Mouse (Mus musculus) cortical plate, adult 2 months (tissue): ENCODE data around the gene Anapc16. TPM values are rescaled to one million over a fixed set of nuclear protein-coding genes. Genes with fewer than 3 reads are reported as not detected.

ENCODE experiments used
- H3K27ac ChIP-seq: fragments of 200-500 bp; 2 replicates; pipeline ENCODE4 v1.5.1; 2012; ENCODE audit warnings: low read length, control low read depth, inconsistent platforms; ENCODE audit not compliant: insufficient read depth
- H3K4me1 ChIP-seq: fragments of 200-500 bp; 2 replicates; pipeline ENCODE4 v1.6.1; 2011; ENCODE audit warnings: low read length; ENCODE audit not compliant: control insufficient read depth, insufficient read depth
- H3K4me3 ChIP-seq: fragments of 200-500 bp; 2 replicates; pipeline ENCODE4 v1.5.1; 2011; ENCODE audit warnings: mild to moderate bottlenecking, low read length, control low read depth; ENCODE audit not compliant: insufficient read depth
- CTCF ChIP-seq: fragments of 200-500 bp; IDR thresholded peaks from 2 replicates; pipeline ENCODE4 v1.5.1; 2011; ENCODE audit warnings: mild to moderate bottlenecking, control low read depth, low read length; ENCODE audit not compliant: insufficient read depth; ENCODE audit errors: extremely low read depth
- POLR2A ChIP-seq: fragments of 200-500 bp; IDR thresholded peaks from 2 replicates; pipeline ENCODE4 v1.6.1; 2011; ENCODE audit warnings: mild to moderate bottlenecking, low read length, control low read depth; ENCODE audit not compliant: insufficient read depth; ENCODE audit errors: extremely low read depth
- polyA plus RNA-seq: library from polyadenylated mRNA; depleted of rRNA; stranded (reverse); fragments of >200 nt; gene quantifications from 2 replicates; pipeline ENCODE4 v1.2.3, GENCODE M21; 2012

Gene Anapc16
- polyA plus RNA-seq, 1 experiment, result 96.3 TPM

GRCm38 (mm10) chr10:59988036-59988435, 14.9 kb downstream of the Anapc16 start:
- TF ChIP-seq CTCF (no peak), POLR2A (no peak)
- Histone ChIP-seq H3K4me1 (no peaks in the 10 kb centered on the region), H3K27ac (no peak overlapping the region), H3K4me3 (no peak overlapping the region)

GRCm38 (mm10) chr10:59982379-59982873, 20.5 kb downstream of the Anapc16 start:
- H3K4me1 ChIP-seq, result peaks cover 14% of the 10 kb centered on the region
- no peak overlapping the region for H3K4me3 ChIP-seq
- H3K27ac ChIP-seq, result no peak overlapping the region
- TF ChIP-seq CTCF (no peak), POLR2A (no peak)

DNA sequence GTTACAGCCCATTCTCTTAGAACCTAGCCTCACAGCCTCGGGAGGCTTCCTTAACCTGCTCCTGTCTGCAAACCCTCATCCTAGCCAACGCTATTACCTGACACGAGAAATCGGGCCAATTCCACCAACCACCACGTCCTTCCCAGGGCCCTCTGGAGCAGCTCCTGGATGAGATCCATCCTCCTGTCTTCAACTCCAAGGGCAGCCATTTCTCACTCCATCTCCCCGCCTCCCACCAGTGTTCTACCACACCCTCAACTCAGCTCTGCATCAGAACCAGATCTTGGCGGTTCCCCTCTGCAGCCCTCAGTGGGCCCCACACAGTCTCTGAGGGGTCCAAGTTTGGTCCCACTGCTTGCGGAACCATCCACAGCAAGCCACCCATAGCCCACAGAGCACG, 21.1 kb downstream of the Anapc16 start:
- TF ChIP-seq POLR2A (no peak), CTCF (no peak)
- H3K4me3 ChIP-seq, result no peak overlapping the region
- H3K4me1 ChIP-seq, result peaks cover 14% of the 10 kb centered on the region
- no peak overlapping the region for H3K27ac ChIP-seq

DNA sequence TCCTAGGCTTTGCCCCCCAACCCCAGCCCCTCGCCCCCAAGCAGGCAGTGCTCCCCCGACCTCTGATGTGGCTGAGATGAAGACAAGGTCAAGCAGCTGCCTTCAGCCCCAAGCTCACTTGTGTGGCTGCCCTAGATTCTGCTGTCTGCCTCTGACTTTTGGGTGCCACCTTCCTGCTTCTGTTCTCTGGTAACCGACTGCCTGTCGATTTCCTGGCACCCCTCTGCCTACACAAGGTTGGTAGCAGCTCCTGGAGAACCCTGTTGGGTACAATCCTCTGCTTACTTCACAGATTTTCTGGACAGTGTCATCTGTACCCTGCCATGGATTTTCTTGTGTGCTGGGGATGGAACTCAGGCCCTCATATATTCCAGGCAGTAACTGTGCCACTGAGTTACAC, 21.6 kb downstream of the Anapc16 start:
- Histone ChIP-seq H3K4me1 (peaks cover 14% of the 10 kb centered on the region), H3K4me3 (no peak overlapping the region), H3K27ac (no peak overlapping the region)
- TF ChIP-seq CTCF (no peak), POLR2A (no peak)

DNA sequence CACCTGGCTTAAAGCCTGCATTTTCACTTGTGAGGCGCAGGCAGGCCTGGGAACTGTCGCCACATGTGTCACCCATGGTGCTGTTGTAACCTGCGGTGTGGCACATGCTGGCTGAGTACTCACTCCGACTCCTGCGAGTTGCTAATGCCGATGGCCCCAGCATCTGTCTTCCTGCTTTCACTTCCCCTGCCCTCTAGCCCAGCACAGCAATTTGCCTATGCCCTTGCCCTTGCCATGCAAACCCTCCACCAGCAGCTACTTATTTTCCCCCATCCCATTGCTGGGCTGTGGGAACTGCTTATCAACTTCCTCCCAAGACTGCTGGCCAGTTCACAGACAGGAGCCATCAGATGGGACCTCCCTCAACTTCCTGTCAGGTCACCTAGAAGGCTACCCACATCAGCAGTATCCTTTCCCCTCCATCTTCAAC, 22.1 kb downstream of the Anapc16 start:
- Histone ChIP-seq H3K4me3 (no peak overlapping the region), H3K4me1 (peaks cover 14% of the 10 kb centered on the region), H3K27ac (peak overlapping the region; percentile 9; the same call in 1 of the 2 replicates)
- no peak for TF ChIP-seq POLR2A
- no peak for TF ChIP-seq CTCF

DNA sequence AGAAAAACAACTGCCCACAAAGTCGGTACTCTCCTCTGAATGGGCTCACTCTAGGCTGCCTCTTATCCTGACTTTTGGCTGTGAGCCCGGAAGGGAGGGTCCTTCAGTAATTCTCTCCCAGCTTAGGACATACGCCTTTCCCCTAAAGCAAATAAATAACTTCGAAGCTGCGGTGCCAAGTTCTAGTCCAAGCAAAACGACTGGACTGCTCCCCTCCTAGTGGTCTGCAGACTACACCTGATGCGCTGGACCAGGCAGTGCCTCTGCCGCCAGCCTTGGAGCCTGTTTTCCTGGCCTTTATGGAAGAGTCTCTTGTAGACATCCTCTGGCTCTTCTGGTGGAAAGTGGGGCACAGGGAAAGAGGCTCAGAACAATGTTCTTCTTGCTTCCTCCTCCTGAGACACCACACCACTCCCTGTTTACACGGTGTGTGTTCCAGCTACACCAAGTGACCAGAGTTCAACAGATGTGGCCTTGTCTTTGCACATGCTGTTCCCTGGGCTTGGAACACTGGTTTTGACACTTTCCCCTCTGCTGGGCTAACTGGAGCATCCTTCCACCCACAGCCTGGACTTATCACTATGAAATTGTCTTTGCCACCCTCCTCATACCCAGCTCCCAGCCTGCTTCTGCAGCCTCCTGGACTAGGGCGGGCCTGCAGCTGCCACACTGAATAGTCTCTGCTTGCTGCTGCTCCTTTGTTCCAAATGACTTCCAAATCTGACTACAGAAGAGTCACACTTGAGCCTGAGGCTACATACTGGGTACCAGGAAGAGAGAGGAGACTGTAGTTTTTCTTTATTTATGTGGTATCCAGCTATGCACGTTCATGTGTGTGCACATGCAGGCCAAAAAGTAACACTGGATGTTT, 23.8 kb downstream of the Anapc16 start:
- Histone ChIP-seq H3K4me3 (no peak overlapping the region), H3K27ac (peak overlapping the region; percentile 69)
- no peak for TF ChIP-seq CTCF
- no peak for TF ChIP-seq POLR2A

DNA sequence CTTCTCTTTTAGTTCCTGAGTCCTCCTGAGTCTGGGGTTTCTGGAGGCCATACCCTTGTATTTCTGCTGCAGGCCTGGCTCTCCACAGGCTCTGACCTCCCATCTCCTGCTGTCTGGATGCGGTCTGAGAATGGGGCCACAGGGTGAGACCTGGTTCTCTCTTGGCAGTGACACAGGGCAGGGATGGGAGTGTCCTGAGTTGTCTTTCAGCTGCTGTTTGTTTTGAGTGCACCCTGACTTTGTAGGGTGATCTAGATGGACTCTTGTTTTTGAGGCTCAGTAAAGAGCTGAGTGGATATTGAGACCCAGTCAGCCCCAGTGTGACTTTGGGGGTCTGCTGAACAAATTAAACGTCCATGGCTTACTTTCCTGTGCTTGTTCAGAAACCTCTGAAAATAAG, 24.5 kb downstream of the Anapc16 start:
- Histone ChIP-seq H3K27ac (peak overlapping the region; percentile 69), H3K4me1 (peaks cover 17% of the 10 kb centered on the region)

More for the DNA sequence above, 23.8 kb downstream of the Anapc16 start:
- H3K4me1 ChIP-seq, result peaks cover 15% of the 10 kb centered on the region

DNA sequence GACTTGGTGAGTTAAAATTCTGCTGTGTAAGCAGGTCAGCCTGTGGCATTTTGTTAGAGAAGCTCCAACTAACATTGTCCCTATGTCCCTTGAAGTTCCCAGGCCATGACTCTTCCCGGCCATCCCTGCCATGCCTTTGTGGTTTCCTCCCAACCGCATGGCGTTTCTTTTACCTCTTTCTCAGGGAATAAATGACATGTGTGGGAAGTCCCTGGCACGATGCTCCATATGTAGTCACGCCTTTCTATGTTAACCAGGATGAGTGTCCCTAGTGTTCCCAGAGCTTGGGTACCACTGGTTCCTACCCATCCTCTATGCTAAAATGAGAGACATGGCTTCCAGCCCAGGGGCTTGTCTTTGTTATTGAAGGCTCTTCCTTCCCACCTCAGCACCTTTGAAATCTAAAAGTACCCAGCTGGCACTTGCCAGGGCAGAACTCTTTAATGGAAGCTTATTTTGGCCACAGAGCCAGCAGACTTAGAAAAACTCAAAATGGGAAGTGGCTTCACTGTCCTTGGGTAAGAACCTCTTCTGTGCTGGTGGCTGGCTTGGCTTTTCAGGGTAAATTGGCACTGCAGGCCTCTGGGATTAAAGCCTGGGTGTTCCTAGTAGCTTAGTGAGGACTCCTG, 25.1 kb downstream of the Anapc16 start:
- no peak for TF ChIP-seq POLR2A
- H3K4me1 ChIP-seq, result peaks cover 17% of the 10 kb centered on the region
- no peak overlapping the region for H3K4me3 ChIP-seq
- peak overlapping the region; percentile 69 for H3K27ac ChIP-seq

More for the DNA sequence above, 24.5 kb downstream of the Anapc16 start:
- H3K4me3 ChIP-seq, result no peak overlapping the region
- TF ChIP-seq CTCF, result no peak
- no peak for TF ChIP-seq POLR2A

DNA sequence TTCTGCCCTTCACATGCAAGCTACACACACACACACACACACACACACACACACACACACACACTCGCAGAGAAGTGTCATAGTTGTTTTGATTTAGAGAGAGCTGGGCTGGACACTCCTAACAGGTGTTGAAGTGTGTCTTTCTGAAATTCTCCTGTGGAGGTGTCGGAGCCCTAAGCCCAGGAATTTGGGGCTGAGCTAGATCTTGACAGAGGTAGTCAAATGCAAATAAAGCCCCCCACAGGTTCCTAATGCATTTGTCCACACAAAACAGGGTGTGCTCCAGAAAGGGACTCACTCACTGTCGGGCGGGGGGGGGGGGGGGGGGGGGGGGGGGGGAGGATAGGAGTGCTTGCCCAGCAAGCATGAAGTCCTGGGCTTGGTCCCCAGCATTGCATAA, 25.8 kb downstream of the Anapc16 start:
- Histone ChIP-seq H3K27ac (no peak overlapping the region), H3K4me1 (peaks cover 17% of the 10 kb centered on the region), H3K4me3 (no peak overlapping the region)
- TF ChIP-seq POLR2A, result no peak
- no peak for TF ChIP-seq CTCF

- no peak for TF ChIP-seq CTCF
- no peak for TF ChIP-seq POLR2A
- Histone ChIP-seq H3K4me1 (peaks cover 22% of the 10 kb centered on the region), H3K27ac (peak overlapping the region; percentile 64), H3K4me3 (no peak overlapping the region)
Observed at GRCm38 (mm10) chr10:59974786-59975185, 28.1 kb downstream of the Anapc16 start.

DNA sequence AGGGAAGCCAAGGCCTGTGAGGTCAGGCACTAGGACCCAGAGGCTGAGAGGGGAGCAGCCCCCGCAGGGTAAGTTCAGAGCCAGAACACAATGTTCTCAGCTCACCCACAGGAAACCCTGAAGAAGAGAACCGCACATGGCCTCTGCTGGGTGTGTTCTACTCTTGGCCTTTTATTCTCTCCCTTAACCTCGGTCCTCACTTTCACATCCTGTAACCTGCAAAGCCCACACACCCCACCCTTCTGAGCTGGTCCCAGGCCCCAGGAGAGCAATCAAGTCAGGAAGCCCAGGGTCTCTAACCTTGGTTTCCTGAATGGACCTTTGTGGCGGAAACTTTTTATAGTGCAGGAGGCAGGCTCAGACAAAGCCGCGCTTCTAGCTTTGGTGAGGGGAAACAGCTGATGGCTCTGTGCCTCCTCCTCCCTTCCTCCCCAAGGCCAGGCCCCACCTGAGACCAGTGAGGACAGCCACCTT, 28.7 kb downstream of the Anapc16 start:
- Histone ChIP-seq H3K27ac (peak overlapping the region; percentile 64), H3K4me1 (peaks cover 17% of the 10 kb centered on the region), H3K4me3 (no peak overlapping the region)
- TF ChIP-seq CTCF, result no peak
- TF ChIP-seq POLR2A, result no peak
